Mouse (Mus musculus) CH12.LX (cell line): ENCODE results near the gene Ezr. TPM values are rescaled to one million over a fixed set of nuclear protein-coding genes. Genes with fewer than 3 reads are reported as not detected.

Source experiments
- DNase-seq: peaks from one replicate; pipeline ENCODE4 v3.0.0-alpha.2; 2013; ENCODE audit errors: extremely low read depth
- H3K27ac ChIP-seq: 2 replicates; pipeline ENCODE4 v1.5.1; 2012; ENCODE audit warnings: low read depth, mild to moderate bottlenecking, control low read depth, moderate library complexity; ENCODE audit not compliant: insufficient read depth
- H3K27me3 ChIP-seq: replicated peaks from 2 replicates; pipeline ENCODE3; 2012; ENCODE audit warnings: inconsistent platforms
- H3K36me3 ChIP-seq, 2 experiments: replicated peaks in 1 of 2; 2 replicates each; pipeline versions ENCODE3 to v1.6.1; 2012; ENCODE audit warnings: inconsistent platforms in 1 of 2, low read length in 1 of 2, mild to moderate bottlenecking in 1 of 2, mixed read lengths in 1 of 2, moderate library complexity in 1 of 2; ENCODE audit not compliant: control insufficient read depth in 1 of 2, insufficient read depth in 1 of 2
- H3K4me1 ChIP-seq, 2 experiments: 2 replicates each; pipeline ENCODE4 v1.6.1; 2012; ENCODE audit warnings: inconsistent platforms in 1 of 2, moderate library complexity in 1 of 2; ENCODE audit not compliant: insufficient read depth in 2 of 2, control insufficient read depth in 1 of 2
- H3K4me2 ChIP-seq: 2 replicates; pipeline ENCODE4 v1.6.1; 2012; ENCODE audit warnings: low read depth, mild to moderate bottlenecking, control low read depth; ENCODE audit not compliant: poor library complexity, insufficient read depth, severe bottlenecking
- H3K4me3 ChIP-seq, 3 experiments: fragments of 150-350 bp in 1 of 3; sonication (generic) in 1 of 3; replicated peaks in 1 of 3; 2 replicates each; pipeline versions ENCODE3 to v1.5.1; 2011 to 2012; ENCODE audit warnings: low read depth in 2 of 3, low read length in 2 of 3, mild to moderate bottlenecking in 2 of 3, moderate library complexity in 2 of 3, control low read depth in 1 of 3, improper control_type of control experiment in 1 of 3, inconsistent platforms in 1 of 3, mixed read lengths in 1 of 3; ENCODE audit not compliant: poor library complexity in 1 of 3
- H3K79me2 ChIP-seq: replicated peaks from 2 replicates; pipeline ENCODE4 v1.6.1; 2012; ENCODE audit warnings: mild to moderate bottlenecking, moderate library complexity; ENCODE audit not compliant: control insufficient read depth, poor library complexity, insufficient read depth, severe bottlenecking; ENCODE audit errors: extremely low read depth
- H3K9ac ChIP-seq: 2 replicates; pipeline ENCODE4 v1.6.1; 2012; ENCODE audit warnings: low read depth, mild to moderate bottlenecking, control low read depth, moderate library complexity; ENCODE audit not compliant: insufficient read depth
- H3K9me3 ChIP-seq: replicated peaks from 2 replicates; pipeline ENCODE3; 2012; ENCODE audit warnings: low read length, inconsistent platforms, mixed read lengths
- BHLHE40 ChIP-seq: IDR thresholded peaks from 2 replicates; pipeline ENCODE4 v1.6.1; 2011; ENCODE audit warnings: mild to moderate bottlenecking, low read depth, low read length, improper control_type of control experiment
- CHD2 ChIP-seq: IDR thresholded peaks from 2 replicates; pipeline ENCODE4 v1.6.1; 2011; ENCODE audit warnings: low read length, improper control_type of control experiment
- E2F4 ChIP-seq: IDR thresholded peaks from 2 replicates; pipeline ENCODE4 v1.6.1; 2011; ENCODE audit warnings: low read depth, low read length, improper control_type of control experiment; ENCODE audit not compliant: insufficient replicate concordance
- ELF1 ChIP-seq: IDR thresholded peaks from 2 replicates; pipeline ENCODE4 v1.6.1; 2014; ENCODE audit warnings: low read depth, mild to moderate bottlenecking, inconsistent platforms, low read length, improper control_type of control experiment
- EP300 ChIP-seq: IDR thresholded peaks from 2 replicates; pipeline ENCODE4 v1.6.1; 2011; ENCODE audit warnings: low read length, improper control_type of control experiment
- ETS1 ChIP-seq: conservative IDR thresholded peaks from 2 replicates; pipeline ENCODE4 v1.6.1; 2012; ENCODE audit warnings: low read depth, mild to moderate bottlenecking, inconsistent platforms, low read length, improper control_type of control experiment, moderate library complexity
- GABPA ChIP-seq: IDR thresholded peaks from 2 replicates; pipeline ENCODE4 v1.6.1; 2012; ENCODE audit warnings: low read depth, low read length, improper control_type of control experiment, inconsistent platforms; ENCODE audit not compliant: insufficient replicate concordance
- JUN ChIP-seq: IDR thresholded peaks from 2 replicates; pipeline ENCODE4 v1.6.1; 2011; ENCODE audit warnings: low read depth, mild to moderate bottlenecking, low read length, improper control_type of control experiment, moderate library complexity; ENCODE audit not compliant: insufficient read depth
- MAX ChIP-seq: IDR thresholded peaks from 2 replicates; pipeline ENCODE4 v1.6.1; 2011; ENCODE audit warnings: low read length, improper control_type of control experiment
- MAZ ChIP-seq: IDR thresholded peaks from 2 replicates; pipeline ENCODE4 v1.6.1; 2012; ENCODE audit warnings: low read depth, mild to moderate bottlenecking, inconsistent platforms, low read length, improper control_type of control experiment, moderate library complexity
- MXI1 ChIP-seq: IDR thresholded peaks from 2 replicates; pipeline ENCODE4 v1.6.1; 2011; ENCODE audit warnings: mild to moderate bottlenecking, low read depth, low read length, improper control_type of control experiment
- NELFE ChIP-seq: IDR thresholded peaks from 2 replicates; pipeline ENCODE4 v1.6.1; 2011; ENCODE audit warnings: low read depth, low read length, improper control_type of control experiment
- PAX5 ChIP-seq: IDR thresholded peaks from 2 replicates; pipeline ENCODE4 v1.6.1; 2012; ENCODE audit warnings: low read length, inconsistent platforms, mixed read lengths
- POLR2A ChIP-seq: IDR thresholded peaks from 2 replicates; pipeline ENCODE4 v1.6.1; 2011; ENCODE audit warnings: low read depth, mild to moderate bottlenecking, improper control_type of control experiment, low read length
- POLR2AphosphoS2 ChIP-seq: IDR thresholded peaks from 2 replicates; pipeline ENCODE4 v1.6.1; 2011; ENCODE audit warnings: low read depth, low read length, improper control_type of control experiment
- SIN3A ChIP-seq: IDR thresholded peaks from 2 replicates; pipeline ENCODE4 v1.6.1; 2012; ENCODE audit warnings: low read length, improper control_type of control experiment, inconsistent platforms
- USF2 ChIP-seq: conservative IDR thresholded peaks from 2 replicates; pipeline ENCODE4 v1.6.1; 2011; ENCODE audit warnings: low read depth, low read length, improper control_type of control experiment
- ZC3H11A ChIP-seq: IDR thresholded peaks from 2 replicates; pipeline ENCODE4 v1.6.1; 2012; ENCODE audit warnings: low read depth, mild to moderate bottlenecking, inconsistent platforms, low read length, improper control_type of control experiment
- ZMIZ1 ChIP-seq: IDR thresholded peaks from 2 replicates; pipeline ENCODE4 v1.6.1; 2012; ENCODE audit warnings: low read depth, mild to moderate bottlenecking, inconsistent platforms, low read length, improper control_type of control experiment
- dilution Hi-C: fragments of 300-500 bp; cut with MboI; formaldehyde crosslinking; loops from 2 replicates; pipeline ENCODE4 v1.14.3; 2020; ENCODE audit warnings: low sequenced_read_pairs; ENCODE audit not compliant: extremely low pct_unique_long_range_greater_than_20kb, extremely low pct_ligation_motif_present
- in situ Hi-C: fragments of 300-500 bp; cut with MboI; formaldehyde crosslinking; loops from 3 replicates; pipeline ENCODE4 v1.14.3; 2019; ENCODE audit warnings: low sequenced_read_pairs, low pct_ligation_motif_present, low pct_unique_long_range_greater_than_20kb, mixed read lengths
- polyA plus RNA-seq: library from polyadenylated mRNA; unstranded; fragments of >175 nt; gene quantifications from 2 replicates; pipeline ENCODE4 v1.2.1, GENCODE M21; 2012; ENCODE audit warnings: low read depth; ENCODE audit not compliant: insufficient read length
- total RNA-seq, 2 experiments: library from RNA; depleted of rRNA; stranded (reverse); fragments of 300-350 nt in 1 of 2; fragments of >200 nt in 1 of 2; gene quantifications; 2 replicates each; pipeline ENCODE4 v1.2.3; 2012 to 2014

Ezr gene
- total and polyA plus RNA-seq, 3 experiments: 107 to 207 (median 123) TPM

- in situ Hi-C loops (no loop called here), dilution Hi-C loops (no loop called here)
- no peaks in the 10 kb centered on the region for H3K9me3 ChIP-seq
- H3K79me2 ChIP-seq: no peaks in the 10 kb centered on the region
- no peak overlapping the region for H3K4me2 ChIP-seq
- H3K27ac ChIP-seq: no peak overlapping the region
- no peak for TF ChIP-seq ETS1
- no peak for TF ChIP-seq GABPA
- TF ChIP-seq BHLHE40: no peak
- no peak for TF ChIP-seq POLR2AphosphoS2
- TF ChIP-seq ZMIZ1: no peak
- no peak for TF ChIP-seq POLR2A
- no peak for TF ChIP-seq MAX
- TF ChIP-seq E2F4: no peak
- no peak for TF ChIP-seq MAZ
- no peaks in the 10 kb centered on the region for H3K27me3 ChIP-seq
- DNase-seq: no peak
- H3K4me3 ChIP-seq: no peak overlapping the region
- H3K9ac ChIP-seq: no peak overlapping the region
- peaks cover 0 to 10% of the 10 kb centered on the region in 2 experiments; a peak in 2 of 4 replicates for H3K4me1 ChIP-seq
- no peaks in the 10 kb centered on the region for H3K36me3 ChIP-seq
Measured at GRCm38 (mm10) chr17:6808521-6809165, 26.1 kb upstream of the Ezr start.

GRCm38 (mm10) chr17:6807827-6808520 is 25.4 kb upstream of the Ezr start:
- TF ChIP-seq EP300 (no peak), E2F4 (no peak), MAZ (no peak), CHD2 (no peak), SIN3A (no peak), ETS1 (no peak), NELFE (no peak), MXI1 (no peak), POLR2AphosphoS2 (no peak), BHLHE40 (no peak), USF2 (no peak), ZC3H11A (no peak), ELF1 (no peak), ZMIZ1 (no peak), PAX5 (no peak), JUN (no peak)
- TF ChIP-seq, all 38 proteins: peak for 0
- Histone ChIP-seq H3K4me2 (no peak overlapping the region), H3K36me3 (no peaks in the 10 kb centered on the region), H3K9ac (no peak overlapping the region), H3K27me3 (no peaks in the 10 kb centered on the region), H3K4me3 (no peak overlapping the region), H3K79me2 (no peaks in the 10 kb centered on the region), H3K9me3 (no peaks in the 10 kb centered on the region), H3K4me1 (peaks cover 0 to 11% of the 10 kb centered on the region in 2 experiments; a peak in 2 of 4 replicates), H3K27ac (no peak overlapping the region)
- dilution Hi-C loops (no loop called here), in situ Hi-C loops (no loop called here)
- no peak for DNase-seq
